Mouse (Mus musculus) spleen, adult 2 months (tissue): Measurements from ENCODE around the gene Anapc13.

Experiments
- CTCF ChIP-seq: fragments of 200-500 bp; IDR thresholded peaks from 2 replicates; pipeline ENCODE4 v1.5.1; 2011; ENCODE audit warnings: mild to moderate bottlenecking, inconsistent platforms; ENCODE audit not compliant: insufficient read depth, insufficient read length, insufficient replicate concordance; ENCODE audit errors: extremely low read depth
- POLR2A ChIP-seq: fragments of 200-500 bp; IDR thresholded peaks from 2 replicates; pipeline ENCODE4 v1.6.1; 2011; ENCODE audit warnings: low read depth, low read length, inconsistent platforms

GRCm38 (mm10) chr9:102656355-102657095 lies 30.4 kb downstream of the Anapc13 start:
- TF ChIP-seq CTCF (no peak), POLR2A (no peak)
